Mouse (Mus musculus) liver, embryonic 16.5 days (tissue): Measurements from ENCODE around the gene Nphs1. TPM values are rescaled to one million over a fixed set of nuclear protein-coding genes. Genes with fewer than 3 reads are reported as not detected.

ENCODE experiments used
- ATAC-seq: fragments of 200-750 bp; cut with Nextera tagmentation; 2 replicates; pipeline ENCODE4 v1.8.0; 2017; ENCODE audit warnings: low read depth, mild to moderate bottlenecking, moderate number of reproducible peaks, moderate library complexity
- H3K27ac ChIP-seq: fragments of 300-500 bp; sonication (generic); 2 replicates; pipeline ENCODE4 v1.5.1; 2014; ENCODE audit warnings: mild to moderate bottlenecking, low read length
- H3K27me3 ChIP-seq: fragments of 300-500 bp; sonication (generic); 2 replicates; pipeline ENCODE4 v1.6.1; 2014; ENCODE audit warnings: low read depth, low read length, mixed read lengths; ENCODE audit not compliant: control insufficient read depth, insufficient read depth
- H3K36me3 ChIP-seq: fragments of 300-500 bp; sonication (generic); 2 replicates; pipeline ENCODE4 v1.6.1; 2014; ENCODE audit warnings: mild to moderate bottlenecking; ENCODE audit not compliant: control insufficient read depth, insufficient read depth
- H3K4me1 ChIP-seq: fragments of 300-500 bp; sonication (generic); 2 replicates; pipeline ENCODE4 v1.6.1; 2014; ENCODE audit warnings: low read depth, low read length, mixed read lengths; ENCODE audit not compliant: control insufficient read depth
- H3K4me2 ChIP-seq: fragments of 300-500 bp; sonication (generic); 2 replicates; pipeline ENCODE4 v1.6.1; 2014; ENCODE audit warnings: low read depth, low read length, mixed read lengths
- H3K4me3 ChIP-seq: fragments of 300-500 bp; sonication (generic); 2 replicates; pipeline ENCODE4 v1.5.1; 2014; ENCODE audit warnings: low read depth, mild to moderate bottlenecking, low read length
- H3K9ac ChIP-seq: fragments of 300-500 bp; sonication (generic); 2 replicates; pipeline ENCODE4 v1.6.1; 2014; ENCODE audit warnings: low read depth, low read length
- H3K9me3 ChIP-seq: fragments of 300-500 bp; sonication (generic); replicated peaks from 2 replicates; pipeline ENCODE4 v1.6.1; 2016; ENCODE audit warnings: low read length; ENCODE audit not compliant: control insufficient read depth
- WGBS: fragments of 180-500 bp; shearing (Covaris S2); extraction: QIAGEN DNeasy Blood & Tissue Kit; methylation state at CpG from one replicate; pipeline ENCODE4 v1.1.7; 2014; ENCODE audit not compliant: insufficient replicate concordance; 5-methylcytosine and 5-hydroxymethylcytosine counted together
- polyA plus RNA-seq: library from polyadenylated mRNA; unstranded; fragments of >200 nt; fragmentation: Nextera tagmentation; extraction: Ambion mirVana; gene quantifications from 2 replicates; pipeline ENCODE4 v1.2.1, GENCODE M21; 2015

Gene Nphs1
- polyA plus RNA-seq = 0.09 and 0.19 TPM in 2 replicates

- 4% methylated on average over 16 of the region's 16 CpGs for WGBS
- no peak within 1 kb of the TSS for H3K9ac ChIP-seq
- ATAC-seq = no peak
- no peaks in the 10 kb centered on the region for H3K36me3 ChIP-seq
- no peak within 1 kb of the TSS for H3K27ac ChIP-seq
- H3K4me1 ChIP-seq = peaks cover 7% of the 10 kb centered on the region
- no peak within 1 kb of the TSS for H3K4me2 ChIP-seq
- H3K9me3 ChIP-seq = no peaks in the 10 kb centered on the region
- H3K4me3 ChIP-seq = no peak within 1 kb of the TSS
- H3K27me3 ChIP-seq = peaks cover 69% of the 10 kb centered on the region
Measured at GRCm38 (mm10) chr7:30457629-30458330, at the start of gene Nphs1, which contains the start of gene Kirrel2. Gene Nphs1, plus strand, starts transcription at chr7:30458315. Gene Kirrel2, minus strand, starts transcription at chr7:30457690.

DNA sequence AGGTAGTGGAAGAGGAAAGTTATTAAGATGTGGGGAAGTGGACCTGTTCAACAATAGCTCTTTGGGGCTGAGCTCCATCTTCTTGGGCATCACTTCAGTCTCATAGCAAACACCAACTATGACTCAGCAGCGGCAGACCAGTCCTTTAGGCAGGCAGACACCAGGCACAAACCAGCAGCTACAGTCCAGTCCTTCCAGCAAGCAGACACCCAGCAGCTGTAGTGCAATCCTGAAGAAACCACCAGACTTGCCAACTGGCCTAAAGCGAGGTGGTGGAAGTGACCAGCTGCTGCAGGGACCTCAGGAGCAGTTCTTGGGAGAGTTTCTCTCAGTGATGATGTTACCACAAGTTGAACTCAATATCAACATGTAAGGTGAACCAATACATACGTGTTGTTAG, 49.5 kb upstream of the Nphs1 start:
- H3K9ac ChIP-seq = no peak overlapping the region
- H3K4me2 ChIP-seq = no peak overlapping the region
- H3K27ac ChIP-seq = no peak overlapping the region
- H3K4me3 ChIP-seq = no peak overlapping the region
- no peaks in the 10 kb centered on the region for H3K9me3 ChIP-seq
- no peak for ATAC-seq
- 59% methylated on average over 3 of the region's 3 CpGs for WGBS
- H3K4me1 ChIP-seq = no peaks in the 10 kb centered on the region
- no peaks in the 10 kb centered on the region for H3K27me3 ChIP-seq
- no peaks in the 10 kb centered on the region for H3K36me3 ChIP-seq

DNA sequence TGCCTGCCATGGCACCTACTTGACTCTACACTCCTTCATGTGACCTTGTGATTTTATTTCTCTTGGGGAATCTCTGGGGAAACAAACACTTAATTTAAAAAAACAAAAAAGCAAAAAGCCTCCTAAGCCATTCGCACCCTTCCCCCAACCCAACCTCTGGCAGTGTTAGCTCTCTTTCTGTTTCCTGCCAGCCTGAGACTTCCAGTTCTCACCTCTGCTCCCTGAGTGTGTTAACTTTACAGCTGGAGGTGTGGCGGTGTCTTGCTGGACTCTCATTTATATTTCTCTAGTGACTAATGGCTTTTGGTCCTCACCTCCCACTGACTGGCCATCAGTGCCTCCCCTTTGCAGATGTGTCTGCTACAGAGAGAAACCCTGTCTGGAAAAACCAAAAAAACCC, 48.3 kb upstream of the Nphs1 start:
- WGBS = 54% methylated on average over 2 of the region's 2 CpGs
- H3K36me3 ChIP-seq = no peaks in the 10 kb centered on the region
- no peak for ATAC-seq
- H3K27ac ChIP-seq = no peak overlapping the region
- no peaks in the 10 kb centered on the region for H3K4me1 ChIP-seq
- no peak overlapping the region for H3K4me2 ChIP-seq
- no peak overlapping the region for H3K4me3 ChIP-seq
- no peak overlapping the region for H3K9ac ChIP-seq
- no peaks in the 10 kb centered on the region for H3K9me3 ChIP-seq
- H3K27me3 ChIP-seq = no peaks in the 10 kb centered on the region

- Histone ChIP-seq H3K4me1 (no peaks in the 10 kb centered on the region), H3K4me3 (no peak overlapping the region), H3K9me3 (no peaks in the 10 kb centered on the region), H3K4me2 (no peak overlapping the region), H3K36me3 (no peaks in the 10 kb centered on the region), H3K27me3 (no peaks in the 10 kb centered on the region), H3K9ac (no peak overlapping the region), H3K27ac (no peak overlapping the region)
- no peak for ATAC-seq
- 30% methylated on average over 3 of the region's 3 CpGs for WGBS
Measured at GRCm38 (mm10) chr7:30411023-30411422, 47.1 kb upstream of the Nphs1 start.

DNA sequence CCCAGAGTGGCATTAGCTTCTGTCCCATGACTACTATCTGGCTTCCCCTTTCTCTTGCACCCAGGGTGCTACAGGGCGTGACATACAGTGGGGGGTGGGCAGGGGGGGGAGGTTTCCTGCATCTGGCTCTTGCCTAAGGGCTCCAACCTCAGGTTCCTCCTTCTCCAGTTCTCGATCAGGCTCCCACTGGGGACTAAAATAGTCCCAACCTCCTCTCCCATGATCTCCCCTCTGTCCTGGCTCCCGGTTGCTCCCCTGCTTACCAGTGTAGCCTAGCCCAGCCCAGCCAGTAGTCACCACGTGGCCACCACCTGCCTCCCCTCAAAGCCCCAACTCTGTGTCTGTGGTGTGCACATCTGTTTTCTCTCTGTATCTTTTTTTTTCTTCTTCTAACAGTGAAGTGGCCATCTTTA, 45.4 kb upstream of the Nphs1 start:
- no peaks in the 10 kb centered on the region for H3K4me1 ChIP-seq
- H3K9ac ChIP-seq = no peak overlapping the region
- no peaks in the 10 kb centered on the region for H3K9me3 ChIP-seq
- 0 out of 2 replicates have a peak overlapping the region, but pooled peaks have one; percentile 20 for H3K4me2 ChIP-seq
- H3K27me3 ChIP-seq = no peaks in the 10 kb centered on the region
- H3K36me3 ChIP-seq = no peaks in the 10 kb centered on the region
- WGBS = 15% methylated on average over 4 of the region's 4 CpGs
- peak overlapping the region; percentile 70 for H3K27ac ChIP-seq
- 0 out of 2 replicates have a peak overlapping the region, but pooled peaks have one; percentile 4 for H3K4me3 ChIP-seq
- peak; percentile 56 for ATAC-seq

DNA sequence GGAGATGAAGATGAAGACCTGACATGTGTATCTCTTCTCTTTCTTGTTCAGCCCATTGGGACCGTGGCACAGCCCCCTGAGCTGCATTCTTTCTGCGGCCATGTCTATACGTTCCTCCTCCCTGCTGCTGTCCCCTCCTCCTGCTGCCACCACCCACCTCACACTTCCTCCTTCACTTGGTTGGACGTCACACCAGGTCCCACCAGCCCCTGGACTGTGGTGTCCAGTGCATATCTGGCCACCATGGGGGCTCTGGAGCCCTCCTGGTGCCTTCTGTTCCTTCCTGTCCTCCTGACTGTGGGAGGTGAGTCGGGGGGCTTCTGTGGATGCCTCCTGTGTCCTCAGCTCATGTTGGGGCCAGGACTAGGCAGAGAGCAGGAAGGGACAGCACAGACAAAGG, 44.5 kb upstream of the Nphs1 start, which contains the start of gene Tyrobp:
TSS of gene Tyrobp (plus strand) at position 165 of the 400 bp plus-strand sequence.
- H3K36me3 ChIP-seq = no peaks in the 10 kb centered on the region
- whole genome bisulfite sequencing = 32% methylated on average over 5 of the region's 5 CpGs
- peak within 1 kb of the TSS; percentile 20; the same call in 1 of the 2 replicates for H3K4me2 ChIP-seq

DNA sequence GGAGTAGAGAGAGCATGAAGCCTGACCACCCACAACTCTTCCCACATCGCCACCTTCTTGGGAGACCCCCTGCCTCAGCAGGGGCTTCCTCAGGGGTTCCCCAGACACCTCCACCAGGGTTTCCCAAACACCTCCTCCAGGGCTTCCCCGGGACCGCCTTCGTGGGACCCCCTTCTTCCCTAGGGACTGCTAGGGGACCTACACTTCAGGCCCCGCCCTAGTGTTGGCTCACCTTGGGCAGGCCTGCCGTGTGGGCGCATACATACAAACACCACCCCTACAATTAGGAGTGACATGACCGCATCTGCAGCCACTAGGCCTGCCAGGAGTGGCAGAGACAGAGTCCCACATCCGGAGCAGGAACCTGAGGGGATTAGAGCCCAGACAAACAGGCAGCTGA, 40.3 kb upstream of the Nphs1 start:
- Histone ChIP-seq H3K4me3 (0 out of 2 replicates have a peak overlapping the region, but pooled peaks have one; percentile 4), H3K27me3 (peaks cover 1% of the 10 kb centered on the region; the same call in 1 of the 2 replicates), H3K27ac (peak overlapping the region; percentile 18), H3K4me2 (peak overlapping the region; percentile 22; the same call in 1 of the 2 replicates), H3K9me3 (no peaks in the 10 kb centered on the region), H3K4me1 (peaks cover 15% of the 10 kb centered on the region), H3K9ac (no peak overlapping the region), H3K36me3 (no peaks in the 10 kb centered on the region)
- 33% methylated on average over 9 of the region's 9 CpGs for WGBS
- ATAC-seq = no peak

More for the DNA sequence above, 44.5 kb upstream of the Nphs1 start, which contains the start of gene Tyrobp:
- no peaks in the 10 kb centered on the region for H3K9me3 ChIP-seq
- ATAC-seq = peak; percentile 46; the same call in 1 of the 2 replicates
- H3K27ac ChIP-seq = peak within 1 kb of the TSS; percentile 71
- H3K4me3 ChIP-seq = peak within 1 kb of the TSS; percentile 30
- 0 out of 2 replicates have a peak within 1 kb of the TSS, but pooled peaks have one; percentile 8 for H3K9ac ChIP-seq
- H3K27me3 ChIP-seq = no peaks in the 10 kb centered on the region
- no peaks in the 10 kb centered on the region for H3K4me1 ChIP-seq

- Histone ChIP-seq H3K4me2 (peak within 1 kb of the TSS; percentile 30), H3K9ac (no peak within 1 kb of the TSS), H3K27ac (peak within 1 kb of the TSS; percentile 76), H3K27me3 (peaks cover 3% of the 10 kb centered on the region; the same call in 1 of the 2 replicates), H3K4me3 (0 out of 2 replicates have a peak within 1 kb of the TSS, but pooled peaks have one; percentile 18), H3K4me1 (peaks cover 15% of the 10 kb centered on the region), H3K9me3 (no peaks in the 10 kb centered on the region), H3K36me3 (no peaks in the 10 kb centered on the region)
- ATAC-seq = 0 out of 2 replicates have a peak, but pooled peaks have one; percentile 20
- WGBS = 8% methylated on average over 10 of the region's 10 CpGs
Measured at GRCm38 (mm10) chr7:30419561-30420499, 38.3 kb upstream of the Nphs1 start, which contains the start of gene Hcst. Gene Hcst, minus strand, starts transcription at chr7:30419854.
